Mouse (Mus musculus): ENCODE results near the gene Tshb. TPM values are rescaled to one million over a fixed set of nuclear protein-coding genes. Genes with fewer than 3 reads are reported as not detected.

The Tshb gene
- polyA plus RNA-seq, 1 experiment: 0.09 TPM

GRCm38 (mm10) chr3:102737106-102737505, 45.4 kb downstream of the Tshb start:
- Histone ChIP-seq H3K4me3 (ENCODE audit: insufficient read depth, poor library complexity, severe bottlenecking) (no peak overlapping the region), H3ac (ENCODE audit: control insufficient read depth, insufficient read length, low read depth) (no peak overlapping the region), H3K79me2 (ENCODE audit: control insufficient read depth, insufficient read depth) (no peaks in the 10 kb centered on the region), H3K79me3 (ENCODE audit: low read depth) (no peaks in the 10 kb centered on the region), H3K27me3 (ENCODE audit: control insufficient read depth, insufficient read depth, insufficient read length) (no peaks in the 10 kb centered on the region), H3K36me3 (ENCODE audit: control insufficient read depth, insufficient read depth) (no peaks in the 10 kb centered on the region)
- TF ChIP-seq USF1 (IDR thresholded peaks at IDR 0.05; ENCODE audit: low read depth) (no peak), FOSL1 (IDR thresholded peaks at IDR 0.05; ENCODE audit: insufficient read depth, low read length, poor library complexity, severe bottlenecking) (no peak), CTCF (IDR thresholded peaks at IDR 0.05; ENCODE audit: control insufficient read depth, insufficient read depth, insufficient read length) (no peak), CEBPB (IDR thresholded peaks at IDR 0.05; ENCODE audit: low read depth) (no peak), MYOD1 (IDR thresholded peaks at IDR 0.05; ENCODE audit: control insufficient read depth, insufficient read length, low read depth) (no peak), MAX (IDR thresholded peaks at IDR 0.05) (no peak), MYOG (IDR thresholded peaks at IDR 0.05; ENCODE audit: control insufficient read depth, extremely low read depth, insufficient read length) (no peak)

- no peaks in the 10 kb centered on the region for H3K79me2 ChIP-seq (ENCODE audit: control insufficient read depth, insufficient read depth)
- no peaks in the 10 kb centered on the region for H3K27me3 ChIP-seq (ENCODE audit: control insufficient read depth, insufficient read depth, insufficient read length)
- H3K36me3 ChIP-seq (ENCODE audit: control insufficient read depth, insufficient read depth): no peaks in the 10 kb centered on the region
- H3K79me3 ChIP-seq (ENCODE audit: low read depth): no peaks in the 10 kb centered on the region
- H3K4me3 ChIP-seq (ENCODE audit: insufficient read depth, poor library complexity, severe bottlenecking): no peak overlapping the region
- H3ac ChIP-seq (ENCODE audit: control insufficient read depth, insufficient read length, low read depth): no peak overlapping the region
- TF ChIP-seq MYOD1 (IDR thresholded peaks at IDR 0.05; ENCODE audit: control insufficient read depth, insufficient read length, low read depth): no peak
- no peak for TF ChIP-seq USF1 (IDR thresholded peaks at IDR 0.05; ENCODE audit: low read depth)
Measured at GRCm38 (mm10) chr3:102736436-102736835, 46.1 kb downstream of the Tshb start.

DNA sequence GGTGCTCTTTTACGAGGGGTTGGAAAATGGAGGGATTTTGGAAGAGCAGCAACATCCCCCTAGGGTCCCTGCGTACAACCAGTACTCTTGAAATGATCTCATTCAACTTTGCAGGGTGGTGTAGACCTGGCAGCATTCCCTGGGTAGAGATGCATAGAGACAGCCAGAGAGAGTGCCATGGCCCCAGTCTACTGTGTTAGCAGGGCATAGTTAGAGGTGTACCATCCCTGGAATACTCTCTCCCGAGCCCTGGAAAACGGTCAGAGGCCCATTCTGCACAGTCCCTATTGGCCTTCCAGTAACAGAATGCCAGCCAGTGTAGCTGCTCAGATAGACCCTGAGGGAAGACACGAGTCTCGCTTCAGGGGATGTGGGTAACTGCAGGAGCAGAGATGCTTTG, 46.9 kb downstream of the Tshb start:
- no peak overlapping the region for H3K4me3 ChIP-seq (ENCODE audit: insufficient read depth, poor library complexity, severe bottlenecking)
- no peaks in the 10 kb centered on the region for H3K36me3 ChIP-seq (ENCODE audit: control insufficient read depth, insufficient read depth)
- H3ac ChIP-seq (ENCODE audit: control insufficient read depth, insufficient read length, low read depth): no peak overlapping the region
- no peaks in the 10 kb centered on the region for H3K27me3 ChIP-seq (ENCODE audit: control insufficient read depth, insufficient read depth, insufficient read length)
- TF ChIP-seq MAX (IDR thresholded peaks at IDR 0.05): no peak
- TF ChIP-seq USF1 (IDR thresholded peaks at IDR 0.05; ENCODE audit: low read depth): no peak
- TF ChIP-seq FOSL1 (IDR thresholded peaks at IDR 0.05; ENCODE audit: insufficient read depth, low read length, poor library complexity, severe bottlenecking): no peak
- no peak for TF ChIP-seq CEBPB (IDR thresholded peaks at IDR 0.05; ENCODE audit: low read depth)
- TF ChIP-seq MYOD1 (IDR thresholded peaks at IDR 0.05; ENCODE audit: control insufficient read depth, insufficient read length, low read depth): no peak
- no peak for TF ChIP-seq CTCF (IDR thresholded peaks at IDR 0.05; ENCODE audit: control insufficient read depth, insufficient read depth, insufficient read length)
- TF ChIP-seq MYOG (IDR thresholded peaks at IDR 0.05; ENCODE audit: control insufficient read depth, extremely low read depth, insufficient read length): no peak
- no peaks in the 10 kb centered on the region for H3K79me3 ChIP-seq (ENCODE audit: low read depth)
- no peaks in the 10 kb centered on the region for H3K79me2 ChIP-seq (ENCODE audit: control insufficient read depth, insufficient read depth)

GRCm38 (mm10) chr3:102735031-102735558, 47.4 kb downstream of the Tshb start:
- H3K27me3 ChIP-seq (ENCODE audit: control insufficient read depth, insufficient read depth, insufficient read length): no peaks in the 10 kb centered on the region
- peak overlapping the region; percentile 34 for H3K4me3 ChIP-seq (ENCODE audit: insufficient read depth, poor library complexity, severe bottlenecking)
- TF ChIP-seq CTCF (IDR thresholded peaks at IDR 0.05; ENCODE audit: control insufficient read depth, insufficient read depth, insufficient read length) (no peak), USF1 (IDR thresholded peaks at IDR 0.05; ENCODE audit: low read depth) (no peak), MYOG (IDR thresholded peaks at IDR 0.05; ENCODE audit: control insufficient read depth, extremely low read depth, insufficient read length) (no peak), MAX (IDR thresholded peaks at IDR 0.05) (no peak), FOSL1 (IDR thresholded peaks at IDR 0.05; ENCODE audit: insufficient read depth, low read length, poor library complexity, severe bottlenecking) (no peak), MYOD1 (IDR thresholded peaks at IDR 0.05; ENCODE audit: control insufficient read depth, insufficient read length, low read depth) (no peak), CEBPB (IDR thresholded peaks at IDR 0.05; ENCODE audit: low read depth) (no peak)
- no peaks in the 10 kb centered on the region for H3K79me3 ChIP-seq (ENCODE audit: low read depth)
- H3K79me2 ChIP-seq (ENCODE audit: control insufficient read depth, insufficient read depth): no peaks in the 10 kb centered on the region
- H3ac ChIP-seq (ENCODE audit: control insufficient read depth, insufficient read length, low read depth): peak overlapping the region; percentile 41
- no peaks in the 10 kb centered on the region for H3K36me3 ChIP-seq (ENCODE audit: control insufficient read depth, insufficient read depth)

DNA sequence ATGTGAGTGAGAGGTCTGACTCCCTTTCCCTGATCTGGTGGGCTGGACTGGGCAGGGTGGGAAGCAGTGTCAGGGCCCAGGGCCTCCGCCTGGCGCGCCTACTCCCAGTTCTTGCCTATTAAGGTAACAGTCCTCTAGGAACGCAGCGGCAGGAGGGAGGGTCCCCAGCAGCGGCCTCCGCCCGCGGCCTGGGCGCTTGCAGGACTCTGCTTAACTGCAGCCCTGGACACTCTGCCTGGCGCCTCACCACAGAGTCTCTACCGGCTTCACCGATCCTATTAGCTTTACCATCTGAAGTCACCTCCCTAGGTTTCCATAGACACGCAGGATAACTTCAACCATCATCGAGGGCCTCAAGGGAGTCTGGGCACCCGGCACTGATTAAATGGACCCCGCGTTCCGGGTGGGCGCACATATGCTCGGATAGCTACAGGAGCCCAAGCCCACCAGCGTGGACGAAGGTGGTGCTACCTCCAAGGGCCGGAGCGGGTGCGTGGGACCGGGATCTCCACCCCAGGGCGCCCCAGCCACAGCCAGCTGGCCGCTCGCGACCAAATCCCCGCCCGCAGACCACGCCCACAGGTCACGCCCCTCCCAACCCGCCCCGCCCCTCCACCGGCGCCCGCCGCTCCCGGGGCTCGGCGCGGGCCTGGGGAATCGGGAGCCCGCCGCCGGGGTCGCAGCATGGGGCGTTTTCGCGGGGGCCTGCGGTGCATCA, 48.0 kb downstream of the Tshb start, which contains the start of gene Tspan2:
TSS of gene Tspan2 (plus strand) at position 217 of the 718 bp plus-strand sequence.
- Histone ChIP-seq H3K36me3 (ENCODE audit: control insufficient read depth, insufficient read depth) (no peaks in the 10 kb centered on the region), H3K27me3 (ENCODE audit: control insufficient read depth, insufficient read depth, insufficient read length) (no peaks in the 10 kb centered on the region), H3K4me3 (ENCODE audit: insufficient read depth, poor library complexity, severe bottlenecking) (peak within 1 kb of the TSS; percentile 34), H3ac (ENCODE audit: control insufficient read depth, insufficient read length, low read depth) (peak within 1 kb of the TSS; percentile 73), H3K79me3 (ENCODE audit: low read depth) (no peaks in the 10 kb centered on the region), H3K79me2 (ENCODE audit: control insufficient read depth, insufficient read depth) (no peaks in the 10 kb centered on the region)
- TF ChIP-seq FOSL1 (IDR thresholded peaks at IDR 0.05; ENCODE audit: insufficient read depth, low read length, poor library complexity, severe bottlenecking): no peak
- TF ChIP-seq CEBPB (IDR thresholded peaks at IDR 0.05; ENCODE audit: low read depth): no peak
- TF ChIP-seq MYOG (IDR thresholded peaks at IDR 0.05; ENCODE audit: control insufficient read depth, extremely low read depth, insufficient read length): no peak
- no peak for TF ChIP-seq USF1 (IDR thresholded peaks at IDR 0.05; ENCODE audit: low read depth)
- TF ChIP-seq MAX (IDR thresholded peaks at IDR 0.05): no peak
- TF ChIP-seq CTCF (IDR thresholded peaks at IDR 0.05; ENCODE audit: control insufficient read depth, insufficient read depth, insufficient read length): no peak
- TF ChIP-seq MYOD1 (IDR thresholded peaks at IDR 0.05; ENCODE audit: control insufficient read depth, insufficient read length, low read depth): no peak
